ENCODE assay signal across 8 mouse cellular contexts in the genomic region with DNA sequence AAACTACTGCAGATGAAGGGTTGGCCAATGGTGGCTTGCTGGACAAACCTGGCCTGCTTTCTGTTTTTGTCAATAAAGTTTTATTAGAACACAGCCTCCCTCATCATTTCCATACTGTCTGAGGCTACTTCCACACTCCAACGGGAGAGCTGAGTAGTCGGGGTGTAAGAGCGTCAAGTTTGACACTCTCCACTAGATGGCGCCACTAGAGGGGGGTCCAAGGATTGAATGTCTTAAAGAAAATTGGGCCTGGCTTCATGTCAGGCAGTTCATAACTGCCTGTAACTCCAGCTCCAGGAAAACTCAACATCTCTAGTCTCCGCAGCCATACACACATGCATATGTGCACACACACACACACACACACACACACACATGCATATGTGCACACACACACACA. TPM values are rescaled to one million over a fixed set of nuclear protein-coding genes. Genes with fewer than 3 reads are reported as not detected.
DNase-seq lines count a peak whose midpoint lies in the region; ATAC-seq and TF ChIP-seq lines count a peak whose summit lies in the region.
"Had no signal": no experiment of that assay in that cellular context is flagged by ENCODE, and none has a peak within 500 bp of the region (broad histone marks: within the 10 kb centered on the region; RNA-seq: fewer than 3 reads in every experiment).

No protein-coding gene starts in this region.

- H3K9ac ChIP-seq in heart, postnatal 0 days (replicated peaks; ENCODE audit: low read depth, low read length): no peak overlapping the region
- H3K9ac ChIP-seq: heart, embryonic 15.5 days had no signal

- ATAC-seq in heart, postnatal 0 days (ENCODE audit: insufficient read depth, low read depth): peak; percentile 21; the same call in 1 of the 2 replicates

- no peak for TF ChIP-seq EP300 in heart, postnatal 0 days (IDR thresholded peaks at IDR 0.05; ENCODE audit: low read depth)

- WGBS in heart, postnatal 0 days: 37% methylated on average over 5 of the region's 5 CpGs

- no peak for TF ChIP-seq POLR2A in brain, embryonic 14.5 days (IDR thresholded peaks at IDR 0.05; ENCODE audit: borderline replicate concordance, extremely low read depth, insufficient read depth, insufficient read length, poor library complexity, severe bottlenecking)
- TF ChIP-seq POLR2A in testis, adult 2 months (IDR thresholded peaks at IDR 0.05; ENCODE audit: control insufficient read depth, low read depth, low read length): no peak

- TF ChIP-seq CTCF in brain, embryonic 14.5 days (IDR thresholded peaks at IDR 0.05; ENCODE audit: borderline replicate concordance, extremely low read depth, insufficient read depth, insufficient read length): peak; percentile 59; the same call in 1 of the 2 replicates
- peak; percentile 72 for TF ChIP-seq CTCF in heart, postnatal 0 days (IDR thresholded peaks at IDR 0.05; ENCODE audit: low read depth)
- TF ChIP-seq CTCF in testis, adult 2 months (IDR thresholded peaks at IDR 0.05; ENCODE audit: control insufficient read depth, insufficient read depth, insufficient replicate concordance, low read depth, low read length): peak; percentile 46; the same call in 1 of the 2 replicates

- H3K27me3 ChIP-seq in heart, postnatal 0 days (ENCODE audit: control insufficient read depth, insufficient read depth, low read length): no peaks in the 10 kb centered on the region
- no peaks in the 10 kb centered on the region for H3K27me3 ChIP-seq in testis, adult 2 months (ENCODE audit: control insufficient read depth, insufficient read depth, low read length)
- H3K27me3 ChIP-seq: heart, embryonic 15.5 days had no signal

- H3K27ac ChIP-seq in heart, postnatal 0 days (ENCODE audit: low read depth): no peak overlapping the region
- no peak overlapping the region for H3K27ac ChIP-seq in testis, adult 2 months (ENCODE audit: control insufficient read depth, insufficient read depth, low read depth, low read length)

- H3K36me3 ChIP-seq in heart, postnatal 0 days (replicated peaks; ENCODE audit: control insufficient read depth, insufficient read depth, low read length): no peaks in the 10 kb centered on the region
- H3K36me3 ChIP-seq in testis, adult 2 months (ENCODE audit: control insufficient read depth, insufficient read depth, low read length): no peaks in the 10 kb centered on the region
- H3K36me3 ChIP-seq: heart, embryonic 15.5 days had no signal

- H3K9me3 ChIP-seq in heart, postnatal 0 days (replicated peaks; ENCODE audit: control insufficient read depth, low read length): no peaks in the 10 kb centered on the region
- H3K9me3 ChIP-seq: heart, embryonic 15.5 days had no signal

- DNase-seq in left cerebral cortex, postnatal 4 days: peak; percentile 73
- no peak for DNase-seq in left cerebral cortex, postnatal 36 days (ENCODE audit: low spot score in 2 of 2)
- peak; percentile 88 for DNase-seq in MEL-GATA-1-ER (ENCODE audit: extremely low read depth, low read depth)
- DNase-seq in brain, embryonic 14.5 days (ENCODE audit: low read depth): peak; percentile 76
- DNase-seq in heart, postnatal 0 days (ENCODE audit: low spot score): peak; percentile 69
- DNase-seq in lung, postnatal 10 days: peak; percentile 88

- peaks cover 4% of the 10 kb centered on the region for H3K4me1 ChIP-seq in heart, postnatal 0 days (ENCODE audit: control insufficient read depth, insufficient read depth)
- H3K4me1 ChIP-seq in testis, adult 2 months (ENCODE audit: control insufficient read depth, insufficient read depth, low read length): peaks cover 16% of the 10 kb centered on the region

- no peak overlapping the region for H3K4me2 ChIP-seq in heart, postnatal 0 days (ENCODE audit: low read depth, low read length)

- no peak overlapping the region for H3K4me3 ChIP-seq in heart, postnatal 0 days (ENCODE audit: low read depth, low read length)
- H3K4me3 ChIP-seq in testis, adult 2 months (ENCODE audit: control insufficient read depth, low read depth, low read length): no peak overlapping the region
- H3K4me3 ChIP-seq: heart, embryonic 15.5 days had no signal

- intact Hi-C loops in left cerebral cortex, postnatal 4 days (cut with DNase I): no loop called here
- intact Hi-C loops in left cerebral cortex, postnatal 36 days (cut with DNase I): no loop called here

RNA-seq across cellular contexts. Expression of a gene that starts 29.5 kb away (rescaled TPM):
- total RNA-seq in left cerebral cortex, postnatal 4 days (2021): 10 to 100 TPM; 38.6 to 45.1 TPM
- total RNA-seq in left cerebral cortex, postnatal 36 days (2021): 10 to 100 TPM; 33.2 to 40.5 TPM
- 21.6 and 27.3 TPM in 2 replicates for polyA plus RNA-seq in brain, embryonic 14.5 days (2012; rRNA removed)
- 6.8 and 9.0 TPM in 2 replicates for total RNA-seq in heart, postnatal 0 days (2014; rRNA removed; ENCODE audit: low replicate concordance)
- 25.0 and 32.0 TPM in 2 replicates for polyA plus RNA-seq in heart, postnatal 0 days (2015; fragmentation: Nextera tagmentation; extraction: Ambion mirVana)
- polyA plus RNA-seq in testis, adult 2 months (2012; rRNA removed): 9.1 and 12.2 TPM in 2 replicates

RNA-seq across cellular contexts. Expression of a gene that starts 48.3 kb away (rescaled TPM):
- total RNA-seq in left cerebral cortex, postnatal 4 days (2021): not detected
- not detected for total RNA-seq in left cerebral cortex, postnatal 36 days (2021)
- polyA plus RNA-seq in brain, embryonic 14.5 days (2012; rRNA removed): not detected in 2 replicates
- total RNA-seq in heart, postnatal 0 days (2014; rRNA removed; ENCODE audit: low replicate concordance): not detected in 2 replicates
- polyA plus RNA-seq in heart, postnatal 0 days (2015; fragmentation: Nextera tagmentation; extraction: Ambion mirVana): not detected in 2 replicates
- not detected in 2 replicates for polyA plus RNA-seq in testis, adult 2 months (2012; rRNA removed)
- polyA plus RNA-seq: heart, embryonic 15.5 days had no signal

Comparison
In these comparisons a context has a peak if more than half of its experiments do, and no peak if none do; other contexts are left out.
1. DNase-seq: peak in left cerebral cortex, postnatal 4 days (single experiment), MEL-GATA-1-ER (single experiment), brain, embryonic 14.5 days (single experiment), heart, postnatal 0 days (single experiment) and lung, postnatal 10 days (single experiment); none in left cerebral cortex, postnatal 36 days (0 of 2).
2. Peak in every context shown above with its lines, with median percentiles within 50 percentile points of each other: CTCF ChIP-seq.